Mouse (Mus musculus) G1E (cell line): Measurements from ENCODE around the gene Tom1l2.

Source experiments
- CTCF ChIP-seq: IDR thresholded peaks from 2 replicates; pipeline ENCODE4 v1.5.1; 2012; ENCODE audit warnings: low read depth, low read length, inconsistent platforms, mixed read lengths
- GATA1 ChIP-seq: IDR thresholded peaks from 2 replicates; pipeline ENCODE4 v1.6.1; 2012; ENCODE audit warnings: borderline replicate concordance, low read length, inconsistent platforms, mixed read lengths

DNA sequence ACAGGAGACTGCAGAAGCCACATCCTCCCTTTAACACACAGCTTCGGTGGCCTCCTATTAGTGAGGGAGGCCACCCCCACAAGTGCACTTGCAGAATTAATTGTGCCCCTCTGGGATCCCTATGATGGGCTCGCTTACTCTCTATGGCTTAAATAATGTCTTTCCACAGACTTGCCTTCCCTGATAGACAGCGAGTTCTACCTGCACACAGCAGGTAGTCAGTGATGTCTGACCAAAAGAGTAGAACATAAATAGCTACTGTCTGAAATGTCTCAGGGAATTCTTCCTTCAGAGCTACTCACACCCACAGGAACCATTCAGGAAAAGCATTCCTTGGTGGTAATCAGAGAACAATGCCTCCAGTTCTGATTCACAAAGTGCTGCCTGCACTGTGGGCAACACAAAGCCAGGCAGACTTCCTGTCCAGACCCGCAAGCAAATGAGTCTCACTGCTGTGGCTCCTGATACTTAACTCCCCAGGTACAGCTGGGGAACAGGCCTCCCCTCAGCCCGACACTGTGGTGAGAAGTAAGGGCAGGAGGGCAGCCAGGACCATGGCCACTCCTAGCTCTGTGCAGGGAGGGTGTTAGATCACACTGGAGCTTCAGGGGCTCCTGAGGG lies 51.0 kb downstream of the Tom1l2 start:
- TF ChIP-seq CTCF: no peak
- TF ChIP-seq GATA1: no peak
